Mouse (Mus musculus): ENCODE results near the gene Fzd2. TPM values are rescaled to one million over a fixed set of nuclear protein-coding genes. Genes with fewer than 3 reads are reported as not detected.

The Fzd2 gene
- polyA plus RNA-seq, 1 experiment from 2014 or later = 8.4 TPM

DNA sequence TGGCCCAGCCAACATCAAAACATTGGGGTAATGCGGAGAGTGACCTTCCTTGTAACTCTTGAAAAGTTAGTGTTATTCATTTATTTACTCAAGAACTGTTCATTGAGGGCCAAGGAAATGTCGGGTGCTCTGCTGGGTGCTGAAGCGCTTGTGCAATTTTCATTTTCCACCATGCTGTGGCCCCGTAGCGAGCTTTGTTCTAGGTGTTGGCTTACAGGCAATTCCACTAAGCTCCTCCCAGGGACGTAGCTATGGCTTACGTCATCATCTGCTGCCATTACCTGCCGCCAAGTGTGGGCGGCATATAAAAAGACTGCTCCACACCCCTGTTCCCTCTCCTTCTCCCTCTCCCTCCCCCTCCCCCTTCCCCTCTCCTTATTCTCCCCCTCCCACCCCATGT, 29.2 kb downstream of the Fzd2 start:
- DNase-seq (ENCODE audit: low spot score) (no peak), ATAC-seq (replicated peaks; ENCODE audit: low FRiP score) (no peak; the same call in 1 of the 2 replicates)
- Histone ChIP-seq H3K9ac (ENCODE audit: low read depth, low read length) (peak overlapping the region; percentile 34; the same call in 1 of the 2 replicates), H3K27me3 (replicated peaks; ENCODE audit: control insufficient read depth, insufficient read depth, low read length) (peaks cover 9% of the 10 kb centered on the region), H3K4me3 (ENCODE audit: low read depth, low read length) (peak overlapping the region; percentile 20), H3K9me3 (ENCODE audit: control insufficient read depth, low read length) (no peaks in the 10 kb centered on the region), H3K27ac (ENCODE audit: low read depth, low read length) (no peak overlapping the region), H3K36me3 (ENCODE audit: control insufficient read depth, insufficient read depth, low read length) (no peaks in the 10 kb centered on the region), H3K4me2 (peak overlapping the region; percentile 63), H3K4me1 (replicated peaks; ENCODE audit: control insufficient read depth, insufficient read depth, low read length) (peaks cover 20% of the 10 kb centered on the region)
- WGBS = 14% methylated on average over 9 of the region's 9 CpGs

DNA sequence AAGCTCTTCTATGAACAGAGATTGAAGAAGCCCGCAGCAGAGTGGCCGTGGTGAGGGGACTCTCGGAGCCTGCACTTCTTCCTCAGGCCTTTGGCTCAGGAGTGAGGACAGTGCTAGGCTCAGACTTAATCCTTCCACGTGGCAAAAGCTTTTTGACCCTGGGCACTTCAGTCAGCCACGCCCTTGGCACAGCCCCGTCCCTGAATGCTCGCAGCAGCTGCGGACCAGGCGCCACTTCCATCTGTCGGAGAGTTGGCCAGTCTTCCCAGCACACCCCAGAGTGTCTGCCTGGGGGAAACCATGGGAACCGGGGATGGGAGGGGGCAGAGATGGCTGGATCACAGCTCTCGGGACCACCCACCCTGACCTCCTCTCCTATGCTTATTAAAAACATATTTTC, 32.7 kb downstream of the Fzd2 start:
- WGBS = 62% methylated on average over 12 of the region's 12 CpGs
- H3K27me3 ChIP-seq (replicated peaks; ENCODE audit: control insufficient read depth, insufficient read depth, low read length) = peaks cover 6% of the 10 kb centered on the region
- no peaks in the 10 kb centered on the region for H3K9me3 ChIP-seq (ENCODE audit: control insufficient read depth, low read length)
- no peaks in the 10 kb centered on the region for H3K36me3 ChIP-seq (ENCODE audit: control insufficient read depth, insufficient read depth, low read length)
- ATAC-seq (replicated peaks; ENCODE audit: low FRiP score) = no peak
- no peak for DNase-seq (ENCODE audit: low spot score)
- H3K4me3 ChIP-seq (ENCODE audit: low read depth, low read length) = no peak overlapping the region
- H3K4me1 ChIP-seq (replicated peaks; ENCODE audit: control insufficient read depth, insufficient read depth, low read length) = 0 out of 2 replicates have a peak, but pooled peaks cover 8% of the 10 kb centered on the region
- no peak overlapping the region for H3K27ac ChIP-seq (ENCODE audit: low read depth, low read length)
- no peak overlapping the region for H3K9ac ChIP-seq (ENCODE audit: low read depth, low read length)
- H3K4me2 ChIP-seq = no peak overlapping the region

DNA sequence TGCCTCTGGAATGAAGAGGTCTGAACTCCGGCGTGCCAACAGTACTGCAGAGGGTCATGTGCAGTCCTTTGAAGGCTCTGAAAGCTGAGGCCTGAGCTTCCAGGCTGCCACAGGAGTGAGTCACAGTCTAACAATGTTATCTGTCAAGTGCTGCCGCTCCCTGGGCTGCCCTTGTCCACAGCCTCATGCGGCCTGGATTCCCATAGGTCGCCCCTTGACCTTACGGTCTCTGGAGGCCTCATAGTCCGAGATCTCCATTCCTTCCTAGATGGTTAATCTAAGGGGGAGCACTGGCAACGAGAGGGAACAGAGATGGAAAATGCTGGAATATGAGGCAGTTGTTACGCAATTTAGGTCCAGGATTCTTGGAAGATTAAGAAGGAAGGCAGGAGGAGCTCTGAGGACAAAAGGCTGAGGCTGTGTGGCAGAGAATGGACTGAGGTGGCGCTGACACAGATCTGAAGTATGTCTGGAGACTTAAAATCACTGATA, 39.7 kb downstream of the Fzd2 start:
- H3K27ac ChIP-seq (ENCODE audit: low read depth, low read length) = no peak overlapping the region
- no peaks in the 10 kb centered on the region; the same call in none of the 2 replicates for H3K27me3 ChIP-seq (replicated peaks; ENCODE audit: control insufficient read depth, insufficient read depth, low read length)
- H3K4me1 ChIP-seq (replicated peaks; ENCODE audit: control insufficient read depth, insufficient read depth, low read length) = no peaks in the 10 kb centered on the region
- ATAC-seq (replicated peaks; ENCODE audit: low FRiP score) (no peak), DNase-seq (ENCODE audit: low spot score) (no peak)
- no peak overlapping the region for H3K4me2 ChIP-seq
- no peaks in the 10 kb centered on the region for H3K36me3 ChIP-seq (ENCODE audit: control insufficient read depth, insufficient read depth, low read length)
- H3K9ac ChIP-seq (ENCODE audit: low read depth, low read length) = no peak overlapping the region
- H3K4me3 ChIP-seq (ENCODE audit: low read depth, low read length) = no peak overlapping the region
- 33% methylated on average over 10 of the region's 10 CpGs for WGBS
- H3K9me3 ChIP-seq (ENCODE audit: control insufficient read depth, low read length) = no peaks in the 10 kb centered on the region

DNA sequence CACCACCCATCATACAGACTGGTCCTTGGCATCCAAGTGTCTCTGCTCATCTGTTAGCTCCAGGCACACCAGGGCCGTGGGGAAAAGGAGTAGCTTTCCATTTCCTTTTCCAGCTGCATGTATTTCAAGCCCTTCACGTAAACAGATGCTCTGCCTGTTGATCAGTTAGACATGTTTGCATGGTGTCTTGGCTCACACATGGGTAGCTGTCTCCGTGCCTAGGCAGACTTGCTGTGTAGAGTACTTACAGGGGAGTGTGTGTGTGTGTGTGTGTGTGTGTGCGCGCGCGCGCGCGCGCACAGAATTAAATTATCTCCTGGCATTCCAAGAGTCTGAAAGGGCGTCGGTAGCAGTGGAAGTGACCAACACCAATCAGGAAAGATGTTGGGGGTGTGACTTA, 42.0 kb downstream of the Fzd2 start:
- 81% methylated on average over 13 of the region's 13 CpGs for WGBS
- H3K4me3 ChIP-seq (ENCODE audit: low read depth, low read length) = no peak overlapping the region
- H3K9ac ChIP-seq (ENCODE audit: low read depth, low read length) = no peak overlapping the region
- H3K27me3 ChIP-seq (replicated peaks; ENCODE audit: control insufficient read depth, insufficient read depth, low read length) = no peaks in the 10 kb centered on the region; the same call in none of the 2 replicates
- no peaks in the 10 kb centered on the region for H3K9me3 ChIP-seq (ENCODE audit: control insufficient read depth, low read length)
- no peak overlapping the region for H3K4me2 ChIP-seq
- no peaks in the 10 kb centered on the region for H3K4me1 ChIP-seq (replicated peaks; ENCODE audit: control insufficient read depth, insufficient read depth, low read length)
- no peak for DNase-seq (ENCODE audit: low spot score)
- no peak overlapping the region for H3K27ac ChIP-seq (ENCODE audit: low read depth, low read length)
- no peak for ATAC-seq (replicated peaks; ENCODE audit: low FRiP score)
- H3K36me3 ChIP-seq (ENCODE audit: control insufficient read depth, insufficient read depth, low read length) = no peaks in the 10 kb centered on the region

DNA sequence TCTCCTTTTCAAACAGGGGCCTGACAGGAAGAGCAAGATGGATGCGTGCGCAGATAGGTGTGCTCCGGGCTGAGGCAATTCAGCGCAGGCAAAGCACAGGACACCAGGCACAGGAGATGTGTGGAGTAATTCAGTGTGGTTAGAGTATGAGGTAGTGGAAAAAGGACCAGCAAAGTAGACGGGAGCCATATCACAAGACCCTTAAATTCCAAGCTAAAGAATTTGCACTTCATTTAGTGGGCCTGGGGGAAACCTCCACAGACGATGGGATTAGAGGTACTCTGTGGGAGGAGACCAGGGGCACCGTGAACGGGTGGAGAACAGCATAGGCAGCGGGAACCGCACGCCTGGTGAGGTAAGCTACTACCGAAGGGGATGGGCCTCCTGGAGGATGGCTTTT, 43.7 kb downstream of the Fzd2 start:
- Histone ChIP-seq H3K27me3 (replicated peaks; ENCODE audit: control insufficient read depth, insufficient read depth, low read length) (no peaks in the 10 kb centered on the region; the same call in none of the 2 replicates), H3K4me1 (replicated peaks; ENCODE audit: control insufficient read depth, insufficient read depth, low read length) (no peaks in the 10 kb centered on the region), H3K4me3 (ENCODE audit: low read depth, low read length) (no peak overlapping the region), H3K27ac (ENCODE audit: low read depth, low read length) (no peak overlapping the region), H3K36me3 (ENCODE audit: control insufficient read depth, insufficient read depth, low read length) (no peaks in the 10 kb centered on the region), H3K9ac (ENCODE audit: low read depth, low read length) (no peak overlapping the region), H3K4me2 (no peak overlapping the region), H3K9me3 (ENCODE audit: control insufficient read depth, low read length) (no peaks in the 10 kb centered on the region)
- DNase-seq (ENCODE audit: low spot score) (no peak), ATAC-seq (replicated peaks; ENCODE audit: low FRiP score) (no peak)
- 66% methylated on average over 12 of the region's 12 CpGs for WGBS

GRCm38 (mm10) chr11:102651381-102651780, 47.2 kb downstream of the Fzd2 start:
- ATAC-seq (replicated peaks; ENCODE audit: low FRiP score) = no peak
- Histone ChIP-seq H3K9me3 (ENCODE audit: control insufficient read depth, low read length) (no peaks in the 10 kb centered on the region), H3K27ac (ENCODE audit: low read depth, low read length) (no peak overlapping the region), H3K27me3 (replicated peaks; ENCODE audit: control insufficient read depth, insufficient read depth, low read length) (no peaks in the 10 kb centered on the region; the same call in 1 of the 2 replicates), H3K4me2 (no peak overlapping the region), H3K4me1 (replicated peaks; ENCODE audit: control insufficient read depth, insufficient read depth, low read length) (no peaks in the 10 kb centered on the region), H3K4me3 (ENCODE audit: low read depth, low read length) (no peak overlapping the region), H3K9ac (ENCODE audit: low read depth, low read length) (no peak overlapping the region), H3K36me3 (ENCODE audit: control insufficient read depth, insufficient read depth, low read length) (no peaks in the 10 kb centered on the region)
- under 1% methylated on average over 9 of the region's 9 CpGs for WGBS
- no peak for DNase-seq (ENCODE audit: low spot score)

- no peak overlapping the region for H3K9ac ChIP-seq (ENCODE audit: low read depth, low read length)
- H3K4me2 ChIP-seq = no peak overlapping the region
- 52% methylated on average over 3 of the region's 3 CpGs for WGBS
- H3K4me1 ChIP-seq (replicated peaks; ENCODE audit: control insufficient read depth, insufficient read depth, low read length) = no peaks in the 10 kb centered on the region
- no peaks in the 10 kb centered on the region for H3K9me3 ChIP-seq (ENCODE audit: control insufficient read depth, low read length)
- H3K36me3 ChIP-seq (ENCODE audit: control insufficient read depth, insufficient read depth, low read length) = no peaks in the 10 kb centered on the region
- no peak overlapping the region for H3K27ac ChIP-seq (ENCODE audit: low read depth, low read length)
- H3K27me3 ChIP-seq (replicated peaks; ENCODE audit: control insufficient read depth, insufficient read depth, low read length) = no peaks in the 10 kb centered on the region; the same call in 1 of the 2 replicates
- ATAC-seq (replicated peaks; ENCODE audit: low FRiP score) (no peak), DNase-seq (ENCODE audit: low spot score) (no peak)
- H3K4me3 ChIP-seq (ENCODE audit: low read depth, low read length) = no peak overlapping the region
Observed at GRCm38 (mm10) chr11:102652844-102653243, 48.6 kb downstream of the Fzd2 start.

GRCm38 (mm10) chr11:102655888-102656287, 51.7 kb downstream of the Fzd2 start:
- Histone ChIP-seq H3K27ac (ENCODE audit: low read depth, low read length) (no peak overlapping the region), H3K4me1 (replicated peaks; ENCODE audit: control insufficient read depth, insufficient read depth, low read length) (no peaks in the 10 kb centered on the region), H3K9ac (ENCODE audit: low read depth, low read length) (no peak overlapping the region), H3K9me3 (ENCODE audit: control insufficient read depth, low read length) (no peaks in the 10 kb centered on the region), H3K4me2 (no peak overlapping the region), H3K27me3 (replicated peaks; ENCODE audit: control insufficient read depth, insufficient read depth, low read length) (no peaks in the 10 kb centered on the region), H3K36me3 (ENCODE audit: control insufficient read depth, insufficient read depth, low read length) (no peaks in the 10 kb centered on the region), H3K4me3 (ENCODE audit: low read depth, low read length) (no peak overlapping the region)
- 62% methylated on average over 8 of the region's 8 CpGs for WGBS
- no peak for ATAC-seq (replicated peaks; ENCODE audit: low FRiP score)
- no peak for DNase-seq (ENCODE audit: low spot score)

GRCm38 (mm10) chr11:102656326-102656926, 52.2 kb downstream of the Fzd2 start:
- H3K4me3 ChIP-seq (ENCODE audit: low read depth, low read length) = no peak overlapping the region
- H3K9ac ChIP-seq (ENCODE audit: low read depth, low read length) = no peak overlapping the region
- ATAC-seq (replicated peaks; ENCODE audit: low FRiP score) = no peak
- DNase-seq (ENCODE audit: low spot score) = no peak
- WGBS = 36% methylated on average over 4 of the region's 4 CpGs
- H3K27ac ChIP-seq (ENCODE audit: low read depth, low read length) = no peak overlapping the region
- no peaks in the 10 kb centered on the region for H3K9me3 ChIP-seq (ENCODE audit: control insufficient read depth, low read length)
- H3K36me3 ChIP-seq (ENCODE audit: control insufficient read depth, insufficient read depth, low read length) = no peaks in the 10 kb centered on the region
- H3K4me1 ChIP-seq (replicated peaks; ENCODE audit: control insufficient read depth, insufficient read depth, low read length) = no peaks in the 10 kb centered on the region
- no peaks in the 10 kb centered on the region for H3K27me3 ChIP-seq (replicated peaks; ENCODE audit: control insufficient read depth, insufficient read depth, low read length)
- no peak overlapping the region for H3K4me2 ChIP-seq
